Mouse (Mus musculus) naive thymus-derived CD4-positive, alpha-beta T cell, adult 2 months (primary cell): ENCODE results near the gene Ccnb1.
"Not testable (repeated sequence)": the region's sequence is repeated elsewhere in the genome, so short reads cannot be mapped to it uniquely, and the experiment has no call there.

Experiments used
- DNase-seq: peaks from one replicate; pipeline ENCODE4 v3.0.0-alpha.2; 2011; ENCODE audit warnings: low read depth

Ccnb1 gene

DNA sequence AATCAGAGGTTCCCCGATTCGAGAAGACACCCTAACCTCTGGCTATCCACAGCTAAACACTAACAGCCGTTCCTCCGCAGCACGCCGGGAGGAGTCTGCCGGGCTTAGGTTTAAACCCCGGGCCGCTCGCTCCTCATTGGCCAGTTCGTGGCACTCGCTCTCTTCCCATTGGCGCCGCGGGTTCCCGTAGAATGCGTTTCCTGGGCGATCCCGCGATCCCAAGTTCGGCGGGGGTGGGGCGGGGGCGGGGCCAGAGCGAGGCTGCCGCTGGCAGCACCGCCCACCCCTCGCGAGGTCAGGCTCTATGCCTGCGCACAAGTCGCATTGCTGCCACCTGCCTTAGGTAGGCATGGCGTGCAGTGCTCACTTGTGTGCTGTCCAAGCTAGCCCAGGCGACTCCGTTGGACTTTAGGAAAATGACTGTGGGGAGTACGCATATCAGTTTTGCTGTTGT, at the start of gene Ccnb1:
Gene Ccnb1, minus strand, starts transcription at position 157 of the 454 bp plus-strand sequence.
- peak; percentile 92 for DNase-seq

DNA sequence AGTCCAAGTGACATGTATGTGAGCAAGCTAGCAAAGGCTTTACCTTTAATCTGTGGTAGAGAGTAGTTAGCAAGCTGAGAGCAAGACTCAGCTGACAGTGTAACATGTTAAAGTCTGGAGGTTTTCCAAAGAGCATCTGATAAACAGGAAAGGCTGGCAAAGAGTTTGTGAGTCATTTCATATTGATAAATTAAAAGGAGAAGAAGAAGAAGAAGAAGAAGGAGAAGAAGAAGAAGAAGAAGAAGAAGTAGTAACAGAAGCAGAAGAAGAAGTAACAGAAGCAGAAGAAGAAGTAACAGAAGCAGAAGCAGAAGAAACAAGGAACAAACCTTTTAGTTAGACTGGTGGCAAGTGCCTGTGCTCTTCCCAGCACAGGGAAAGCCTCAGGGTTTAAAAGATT, 48.4 kb upstream of the Ccnb1 start:
- DNase-seq, result no peak

DNA sequence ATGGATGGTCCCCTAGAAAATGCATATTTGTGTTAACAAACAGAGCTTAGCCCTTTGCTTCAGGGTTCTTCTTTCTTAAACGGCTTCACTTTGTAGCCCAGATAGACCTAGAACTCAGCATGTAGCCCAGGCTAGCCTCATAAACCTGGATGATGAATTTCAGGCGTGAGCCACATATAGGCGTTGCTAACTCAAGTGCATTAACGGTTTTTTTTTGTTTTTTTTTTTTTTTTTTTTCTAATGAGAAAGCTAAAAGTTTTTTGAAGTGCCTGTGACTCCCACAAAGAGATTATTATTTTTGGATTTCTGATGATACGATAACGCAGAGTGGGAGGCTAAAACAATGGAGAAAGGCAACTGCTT, 47.3 kb upstream of the Ccnb1 start:
- no peak for DNase-seq

DNA sequence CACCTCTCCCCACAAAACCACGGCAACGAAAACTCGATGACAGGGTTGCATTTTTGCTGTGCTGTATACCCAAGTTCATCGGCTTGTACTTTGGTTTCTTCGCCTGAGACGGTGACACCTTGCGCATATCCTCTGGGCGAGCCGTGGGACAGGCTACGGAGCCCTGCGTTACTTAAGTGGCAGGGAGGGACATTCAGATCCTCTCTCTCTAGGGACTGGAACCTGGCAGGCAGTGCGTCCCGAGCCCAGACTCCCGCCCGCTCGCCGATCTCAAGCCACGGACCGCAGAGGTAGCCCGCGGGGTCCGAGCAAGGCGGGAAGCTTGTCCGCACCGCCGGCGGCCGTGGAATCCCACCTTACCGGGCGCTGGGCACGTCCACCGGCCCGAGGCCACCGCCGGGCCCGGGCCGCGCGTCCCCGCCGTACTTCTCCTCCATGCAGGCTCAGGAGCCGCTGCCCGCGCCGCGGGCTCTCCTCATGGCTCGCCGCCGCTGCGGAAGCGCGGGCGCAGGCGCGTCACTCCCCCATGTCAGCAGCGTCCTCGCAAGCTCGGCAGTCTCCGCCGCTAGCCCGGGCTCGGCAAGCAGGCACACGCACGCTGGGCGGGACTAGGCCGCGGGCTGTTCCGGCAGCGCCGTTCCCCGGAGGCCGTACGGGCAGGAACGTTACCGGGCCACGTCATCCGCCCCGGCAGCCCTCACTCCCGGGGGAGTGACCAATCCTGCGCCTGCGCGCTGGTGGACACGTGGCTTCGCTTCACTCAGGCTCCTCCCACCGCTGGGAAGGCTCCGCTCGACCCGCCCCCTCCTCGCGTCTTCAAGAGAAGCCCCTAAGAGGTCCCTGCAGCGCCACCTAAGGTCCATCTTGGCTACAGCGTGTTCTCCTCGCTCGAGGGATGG, 46.6 kb upstream of the Ccnb1 start, which contains the start of gene Slc30a5:
Gene Slc30a5, minus strand, starts transcription at position 687 of the 899 bp plus-strand sequence.
- DNase-seq, result peak; percentile 100

DNA sequence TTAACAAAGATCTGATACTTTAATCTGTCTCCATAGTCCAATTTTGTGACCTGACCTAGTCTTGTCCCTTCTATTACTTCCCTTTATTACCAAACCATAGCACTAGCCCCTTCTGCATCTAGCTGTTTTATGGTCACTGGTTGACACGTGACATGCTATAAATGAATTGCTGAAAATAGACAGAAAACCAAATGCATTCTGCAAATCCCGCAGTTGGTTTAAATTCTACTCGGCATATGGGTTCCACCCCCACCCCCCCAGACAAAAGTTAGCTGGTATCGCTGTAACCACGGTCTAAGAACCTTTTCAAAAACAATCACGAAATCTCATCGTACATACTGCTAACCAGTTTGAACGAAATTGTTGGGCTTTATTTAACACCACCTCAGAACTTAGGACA, 45.8 kb upstream of the Ccnb1 start:
- DNase-seq, result peak; percentile 40

DNA sequence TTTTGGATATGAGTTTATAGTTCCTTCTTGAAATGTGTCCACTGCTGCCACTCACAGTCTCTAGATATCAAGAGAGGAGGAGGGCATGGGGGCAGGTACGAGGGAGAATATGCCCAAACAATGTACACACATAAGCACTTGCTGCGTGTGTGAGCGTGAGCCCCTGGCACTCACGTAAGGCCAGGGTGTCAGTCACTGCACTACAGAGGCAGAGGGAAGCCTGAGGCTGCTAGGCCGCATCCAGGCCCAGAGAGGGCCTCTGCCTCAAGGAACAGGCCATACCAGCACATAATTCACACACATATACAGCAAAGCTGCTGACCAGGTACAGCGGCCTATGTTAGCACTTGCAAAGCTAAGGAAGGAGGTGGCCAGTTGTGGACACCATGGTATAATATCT, 44.8 kb upstream of the Ccnb1 start:
- no peak for DNase-seq

DNA sequence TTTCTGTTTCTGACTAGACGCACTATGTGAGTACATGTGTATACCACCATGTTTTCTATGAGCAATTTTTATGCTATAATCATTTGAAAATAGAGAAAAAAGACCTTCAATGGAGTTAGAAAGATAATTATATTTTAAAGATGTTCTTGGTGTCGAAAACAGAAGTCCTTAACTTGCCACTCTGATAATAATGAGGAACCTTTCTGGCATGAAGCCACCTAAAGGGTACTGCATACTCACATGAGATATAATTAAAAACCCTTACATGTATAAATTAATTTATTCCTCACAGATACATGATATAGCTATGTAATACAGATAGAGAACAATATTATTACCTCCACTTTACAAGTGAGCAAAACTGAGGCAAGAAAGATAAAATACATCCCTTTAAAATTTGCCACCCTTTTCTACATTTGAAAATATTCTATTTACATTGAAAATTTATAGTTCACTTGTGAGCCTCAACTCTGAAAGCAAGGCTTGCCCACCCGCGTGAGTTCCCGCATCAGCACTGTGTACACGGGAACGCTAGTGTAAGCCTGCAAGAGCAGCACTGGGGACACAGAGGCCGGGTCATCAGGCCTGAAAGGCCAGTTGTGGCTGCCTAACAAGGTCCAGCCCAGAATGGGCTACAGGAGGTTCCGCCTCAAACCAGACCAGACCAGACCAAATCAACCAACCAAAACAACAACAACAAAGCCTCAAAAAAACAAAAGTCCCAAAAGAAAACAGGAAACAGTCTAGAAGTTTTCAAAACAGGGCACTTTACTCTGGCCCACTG, 39.4 kb upstream of the Ccnb1 start:
- DNase-seq, result no peak

DNA sequence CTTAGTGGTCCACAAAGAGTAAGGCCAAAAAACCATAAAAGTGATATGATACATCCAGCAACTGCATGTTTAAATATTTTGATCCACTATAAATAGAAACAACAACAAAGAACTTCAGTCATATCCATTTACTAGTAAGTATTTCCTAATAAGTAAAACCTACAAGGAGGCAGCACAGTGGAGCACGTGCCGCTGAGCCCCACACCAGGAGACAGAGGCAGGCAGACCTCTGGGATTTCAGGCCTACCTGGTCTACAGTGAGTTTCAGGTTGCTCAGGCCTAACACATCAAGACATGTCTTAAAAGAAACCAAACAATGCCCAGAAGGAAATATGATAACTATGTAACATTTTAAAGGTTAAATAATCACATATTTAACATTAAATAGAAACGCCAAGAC, 38.5 kb upstream of the Ccnb1 start:
- no peak for DNase-seq

DNA sequence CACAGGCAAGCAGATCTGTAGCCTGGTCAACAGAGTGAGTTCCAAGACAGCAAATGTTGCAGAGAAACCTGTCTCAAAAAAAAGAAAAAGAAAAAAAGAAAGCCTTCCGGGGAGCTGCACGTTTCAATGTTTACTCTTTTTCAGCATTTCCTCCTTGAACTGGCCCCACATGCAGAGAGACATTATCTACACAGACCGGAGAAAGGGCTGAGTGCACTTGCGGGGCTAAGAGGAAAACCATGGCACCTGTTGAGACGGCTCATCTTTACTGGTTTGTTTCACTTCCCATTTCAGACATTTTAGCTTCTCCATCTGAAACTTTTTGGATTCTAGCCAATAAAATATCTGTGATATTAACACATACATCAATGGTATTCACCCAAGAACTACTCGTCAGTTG, 37.9 kb upstream of the Ccnb1 start:
- no peak for DNase-seq

DNA sequence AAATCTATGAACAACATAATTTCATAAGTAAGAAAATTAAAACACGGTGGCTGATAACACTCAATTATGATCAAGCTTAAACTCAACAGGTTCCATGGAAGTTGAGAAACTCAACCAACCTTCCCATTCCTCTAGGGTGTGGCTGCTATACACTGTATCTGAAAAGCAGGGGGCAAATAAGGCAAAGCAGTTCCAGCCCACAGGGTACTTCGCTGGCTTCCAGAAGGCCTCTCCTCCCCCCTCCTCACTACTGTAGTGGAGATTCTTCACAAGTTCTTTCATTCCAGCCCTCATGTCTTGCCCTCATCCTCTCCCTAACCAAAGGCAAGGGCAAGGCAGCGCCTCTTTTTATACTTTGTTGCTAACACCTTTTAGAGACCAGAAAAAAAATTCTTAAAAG, 37.5 kb upstream of the Ccnb1 start:
- DNase-seq, result no peak

DNA sequence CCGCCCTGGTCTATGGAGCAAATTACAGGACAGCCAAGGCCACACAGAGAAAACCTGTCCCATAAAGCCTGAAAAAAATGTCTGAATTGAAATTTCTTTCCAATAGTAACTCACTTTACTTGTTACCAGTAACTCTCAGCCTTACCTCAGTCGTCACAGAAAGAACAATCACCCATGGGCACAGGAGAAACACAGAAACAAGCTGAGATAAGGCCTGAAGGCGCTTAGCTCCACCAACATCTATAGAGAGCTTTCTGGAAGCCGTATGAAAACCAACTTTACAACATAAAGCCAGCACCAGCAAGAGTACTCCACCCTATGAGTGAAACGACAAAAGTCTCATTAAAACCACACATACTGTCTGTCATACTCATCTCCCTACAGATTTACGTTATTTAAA, 28.1 kb upstream of the Ccnb1 start:
- no peak for DNase-seq

DNA sequence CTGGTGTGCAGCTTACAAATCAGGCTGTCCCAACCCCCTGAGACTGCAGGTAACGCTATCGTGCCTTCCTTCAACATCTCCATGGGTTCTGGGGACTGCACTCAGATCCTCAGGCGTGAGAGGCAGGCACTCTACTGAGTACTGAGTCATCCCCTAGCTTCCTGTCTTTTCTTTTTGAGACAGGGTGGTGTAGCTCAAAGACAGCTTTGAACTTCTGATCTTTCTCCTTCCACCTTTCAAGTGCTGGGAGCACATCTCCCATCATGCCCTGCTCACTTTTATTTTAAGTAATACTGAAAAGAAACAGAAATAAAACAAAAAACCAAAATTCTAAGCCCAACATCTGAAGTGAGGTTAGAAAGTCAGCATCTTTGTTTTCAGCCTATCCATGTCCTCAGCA, 19.4 kb upstream of the Ccnb1 start:
- peak; percentile 59 for DNase-seq

DNA sequence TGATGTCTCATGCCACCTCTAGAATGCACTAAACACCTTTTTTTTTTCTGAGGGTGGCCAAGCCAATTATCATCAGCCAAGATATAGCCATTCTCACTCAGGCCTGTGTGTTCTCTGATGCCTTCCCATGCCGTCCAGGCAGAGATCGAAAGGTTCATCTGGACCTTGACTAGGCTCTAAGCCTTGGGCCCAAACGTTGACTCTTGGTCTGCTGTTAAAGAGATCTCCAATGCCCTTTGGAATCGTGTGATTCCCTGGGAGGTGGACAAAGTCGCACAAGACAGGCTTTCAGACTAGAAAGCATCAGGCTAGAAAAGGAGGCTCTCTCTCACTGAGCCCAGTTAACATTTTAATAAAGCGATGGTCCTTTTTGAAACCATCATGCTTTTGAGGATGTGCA, 10.8 kb upstream of the Ccnb1 start:
- no peak for DNase-seq

DNA sequence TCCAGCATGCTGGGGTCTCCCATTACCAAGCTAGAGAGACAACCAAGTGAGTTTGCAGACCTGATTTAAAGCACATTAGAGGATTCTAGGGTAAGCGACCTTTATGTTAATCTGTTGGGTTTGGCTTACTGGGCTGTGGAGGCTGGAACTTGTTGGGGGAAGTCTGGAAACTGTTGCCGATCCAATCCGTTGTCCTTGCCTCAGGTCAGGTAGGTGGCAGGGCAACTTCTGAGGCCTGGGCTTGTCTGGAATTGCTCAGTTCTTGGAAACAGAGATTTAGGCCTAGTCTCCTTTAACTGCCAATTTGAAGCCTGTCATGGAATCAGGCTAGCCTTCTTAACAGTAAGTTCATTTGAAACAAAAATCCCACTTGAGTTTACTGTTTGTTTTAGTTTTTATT, 2.7 kb upstream of the Ccnb1 start:
- DNase-seq, result no peak

DNA sequence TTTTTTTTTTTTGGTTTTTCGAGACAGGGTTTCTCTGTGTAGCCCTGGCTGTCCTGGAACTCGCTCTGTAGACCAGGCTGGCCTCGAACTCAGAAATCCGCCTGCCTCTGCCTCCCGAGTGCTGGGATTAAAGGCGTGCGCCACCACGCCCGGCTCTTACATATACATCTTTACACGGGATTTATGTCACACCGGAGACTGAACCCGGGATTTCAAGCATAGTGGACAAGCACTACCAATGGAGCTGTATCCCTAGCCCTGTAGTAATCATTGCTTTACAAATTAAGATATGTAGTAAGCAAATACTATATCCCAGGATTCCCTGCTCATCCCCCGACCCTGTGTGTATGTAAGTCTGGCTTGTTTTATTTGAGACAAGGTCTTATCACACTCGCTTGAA, 1.7 kb upstream of the Ccnb1 start:
- not testable (repeated sequence) for DNase-seq

DNA sequence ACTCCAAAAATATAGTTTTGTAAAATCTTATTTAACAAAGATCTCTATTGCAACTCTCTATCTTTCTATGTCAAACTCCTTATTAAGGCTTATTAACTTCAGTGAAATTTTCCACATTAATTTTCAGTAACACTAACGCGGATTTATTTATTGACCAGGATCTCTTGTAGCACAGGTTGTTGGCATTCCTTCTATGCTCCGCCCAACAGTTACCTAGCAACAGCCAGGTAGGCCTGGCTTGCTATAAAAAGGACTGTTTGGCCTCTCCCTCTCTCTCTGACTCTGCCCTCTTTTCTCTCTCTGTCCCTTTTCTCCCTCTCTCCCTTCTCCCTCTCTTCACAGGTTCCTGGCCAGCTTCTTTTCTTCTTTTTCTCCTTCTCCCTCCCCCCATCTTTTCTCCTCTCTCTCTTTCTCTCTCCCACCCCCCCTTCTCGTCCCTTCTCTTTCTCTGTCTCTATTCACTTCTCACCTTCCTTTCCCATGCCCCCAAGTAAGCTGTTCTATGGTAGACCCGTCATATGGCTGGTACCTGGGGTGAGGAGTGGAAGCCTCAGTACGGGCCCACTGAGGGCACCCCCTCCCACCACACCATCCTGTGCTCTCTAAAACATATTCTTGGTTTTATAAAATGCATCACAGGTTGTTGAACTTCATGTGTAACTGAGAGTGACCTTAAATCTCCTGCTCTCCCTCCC, 1.1 kb upstream of the Ccnb1 start:
- no peak for DNase-seq

DNA sequence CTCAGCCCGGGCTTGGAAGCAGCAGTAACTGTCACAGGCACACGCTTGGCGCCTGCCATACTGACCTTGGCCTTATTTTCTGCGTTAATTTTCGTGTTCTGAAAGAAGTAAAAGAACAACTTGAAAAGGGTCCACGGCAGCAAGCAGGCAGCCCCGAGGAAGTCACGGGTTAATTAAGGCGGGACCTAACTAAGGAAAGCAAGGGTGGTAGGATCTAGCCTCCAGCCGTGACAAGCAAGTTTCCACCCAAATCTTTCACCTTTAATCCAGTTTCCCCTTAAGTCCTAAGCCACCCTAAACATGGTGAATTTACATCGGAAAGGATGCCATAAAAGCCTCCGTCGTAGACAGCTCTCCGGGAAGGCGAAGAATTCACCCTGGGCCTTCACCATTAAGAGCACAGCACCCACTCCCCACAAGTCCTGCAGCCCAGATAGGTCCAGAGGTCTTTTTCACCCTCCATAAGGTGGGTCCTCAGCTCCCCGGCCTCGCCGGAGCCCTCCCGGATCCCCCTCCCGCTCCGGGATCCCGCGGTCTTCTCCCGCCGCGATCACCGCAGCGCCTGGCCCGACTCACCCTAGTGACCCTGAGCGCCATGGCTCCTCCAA, 460 bp downstream of the Ccnb1 start:
- DNase-seq, result peak; percentile 45

DNA sequence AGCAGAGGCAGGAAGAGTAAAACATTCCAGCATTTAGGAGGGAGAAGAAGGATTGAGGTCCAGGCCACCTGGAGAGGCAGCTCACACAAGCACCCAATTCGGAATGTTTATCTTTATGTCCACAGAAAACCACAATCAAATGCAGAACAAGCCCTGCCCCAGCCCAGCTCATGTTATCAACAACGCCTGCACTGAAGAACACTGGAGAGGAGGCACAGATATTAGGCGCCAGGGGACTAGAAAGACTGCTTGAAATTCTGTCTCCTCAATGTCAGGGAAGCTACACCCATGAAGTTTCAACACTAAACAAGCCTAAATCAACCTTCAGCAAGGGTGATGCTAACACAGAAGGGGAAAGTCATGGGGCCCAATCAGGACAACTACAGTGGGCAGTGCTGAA, 8.9 kb downstream of the Ccnb1 start:
- DNase-seq, result no peak

DNA sequence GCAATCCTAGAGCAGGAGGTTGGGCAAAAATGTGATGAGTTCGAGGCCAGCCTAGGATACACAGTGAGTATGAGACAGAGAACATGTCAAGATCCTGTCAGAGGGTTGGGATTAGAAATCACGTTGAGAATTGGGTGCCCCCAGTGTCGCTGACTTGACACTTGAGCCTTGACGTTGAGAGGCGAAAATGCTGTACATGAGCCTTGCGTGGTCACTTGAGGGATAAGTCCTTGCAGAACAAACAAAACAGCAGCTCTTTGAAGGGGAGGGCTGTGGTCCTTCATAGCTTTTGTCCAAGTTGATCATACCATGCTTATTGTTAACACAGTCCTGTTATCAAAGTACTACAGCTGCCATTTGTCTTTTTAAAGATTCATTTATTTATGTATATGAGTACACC, 9.7 kb downstream of the Ccnb1 start:
- no peak for DNase-seq

DNA sequence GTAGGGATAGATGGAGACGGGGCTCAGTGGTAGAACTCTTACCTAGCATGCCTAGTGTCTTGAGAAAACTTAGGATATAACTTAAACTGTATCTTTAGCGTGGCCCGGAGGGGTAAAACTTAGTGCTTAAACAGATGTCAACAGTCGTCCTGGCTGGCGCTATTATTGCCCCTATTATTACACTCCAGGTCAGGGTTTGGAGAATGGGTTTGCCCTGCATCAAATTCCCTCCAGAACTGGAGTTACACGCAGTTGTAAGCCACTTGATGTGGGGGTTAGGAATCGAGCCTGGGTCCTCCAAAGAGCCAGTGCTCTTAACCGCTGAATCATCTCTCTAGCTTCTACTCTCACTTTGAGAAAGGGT, 10.3 kb downstream of the Ccnb1 start:
- no peak for DNase-seq

DNA sequence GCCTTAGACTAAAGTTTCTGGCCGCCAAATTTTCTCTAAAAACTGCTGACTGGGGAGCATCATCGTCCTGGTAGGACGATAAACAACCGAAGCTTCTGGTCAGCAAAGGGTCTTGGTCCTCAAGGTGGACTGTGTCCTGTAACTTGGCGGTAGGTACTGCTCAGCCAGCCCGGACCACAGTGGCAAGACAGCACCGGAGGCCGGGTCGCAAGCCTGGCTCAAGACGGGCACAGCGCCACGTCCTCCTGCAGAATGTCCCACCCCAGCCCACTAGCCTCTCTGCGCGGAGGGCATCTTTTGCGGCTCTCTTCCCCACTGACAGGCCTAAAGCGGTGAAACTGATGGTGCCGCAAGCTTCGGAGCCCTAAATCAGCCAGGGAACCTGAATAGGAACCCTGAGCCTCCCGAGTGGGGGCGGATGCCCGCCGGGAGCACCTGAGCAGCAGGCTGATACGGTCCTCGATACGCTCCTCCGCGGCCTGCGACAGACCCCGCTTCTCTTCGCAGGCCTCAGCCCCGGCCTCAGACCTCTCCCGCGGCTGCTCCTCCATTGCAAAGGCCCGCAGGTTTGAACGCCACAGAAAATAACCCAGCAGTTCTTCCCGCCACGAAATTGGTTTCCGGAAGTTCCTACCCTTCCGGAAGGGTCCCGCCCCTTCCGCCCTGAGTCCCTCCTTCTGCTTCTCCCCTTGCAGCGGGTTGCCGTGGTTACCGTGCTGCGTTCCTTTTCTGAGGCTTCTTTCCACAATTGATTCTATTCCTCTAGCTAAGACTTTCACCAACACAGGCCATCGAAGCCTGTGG, 10.9 kb downstream of the Ccnb1 start, which contains the start of gene Cenph:
Gene Cenph, minus strand, starts transcription at position 648 of the 804 bp plus-strand sequence.
- DNase-seq, result peak; percentile 92
